Mouse (Mus musculus) liver, embryonic 13.5 days (tissue): ENCODE results near the gene Arhgap1. TPM values are rescaled to one million over a fixed set of nuclear protein-coding genes. Genes with fewer than 3 reads are reported as not detected.
"Not testable (repeated sequence)": the region's sequence is repeated elsewhere in the genome, so short reads cannot be mapped to it uniquely, and the experiment has no call there.

Experiments used
- ATAC-seq: fragments of 200-750 bp; cut with Nextera tagmentation; 2 replicates; pipeline ENCODE4 v1.8.0; 2017; ENCODE audit warnings: low read depth, mild to moderate bottlenecking, moderate number of reproducible peaks, moderate library complexity
- DNase-seq: peaks from one replicate; pipeline ENCODE4 v3.0.0; 2022
- H3K27ac ChIP-seq: fragments of 300-500 bp; sonication (generic); 2 replicates; pipeline ENCODE4 v1.5.1; 2015; ENCODE audit warnings: moderate library complexity, mild to moderate bottlenecking, inconsistent platforms
- H3K27me3 ChIP-seq: fragments of 300-500 bp; sonication (generic); 2 replicates; pipeline ENCODE4 v1.6.1; 2015; ENCODE audit warnings: mild to moderate bottlenecking, inconsistent platforms
- H3K36me3 ChIP-seq: fragments of 300-500 bp; sonication (generic); 2 replicates; pipeline ENCODE4 v1.6.1; 2015; ENCODE audit warnings: mild to moderate bottlenecking, inconsistent platforms
- H3K4me1 ChIP-seq: fragments of 300-500 bp; sonication (generic); replicated peaks from 2 replicates; pipeline ENCODE4 v1.6.1; 2015; ENCODE audit warnings: inconsistent platforms
- H3K4me2 ChIP-seq: fragments of 300-500 bp; sonication (generic); 2 replicates; pipeline ENCODE4 v1.6.1; 2015; ENCODE audit warnings: inconsistent platforms, mild to moderate bottlenecking, moderate library complexity
- H3K4me3 ChIP-seq: fragments of 300-500 bp; sonication (generic); replicated peaks from 2 replicates; pipeline ENCODE4 v1.5.1; 2015; ENCODE audit warnings: mild to moderate bottlenecking, inconsistent platforms
- H3K9ac ChIP-seq: fragments of 300-500 bp; sonication (generic); 2 replicates; pipeline ENCODE4 v1.6.1; 2015; ENCODE audit warnings: mild to moderate bottlenecking, inconsistent platforms
- H3K9me3 ChIP-seq: fragments of 300-500 bp; sonication (generic); replicated peaks from 2 replicates; pipeline ENCODE4 v1.6.1; 2016; ENCODE audit warnings: inconsistent platforms
- WGBS: fragments of 180-500 bp; shearing (Covaris S2); methylation state at CpG from one replicate; pipeline ENCODE4 v1.1.7; 2015; ENCODE audit not compliant: insufficient replicate concordance; 5-methylcytosine and 5-hydroxymethylcytosine counted together
- polyA plus RNA-seq: library from polyadenylated mRNA; unstranded; fragments of >200 nt; fragmentation: Nextera tagmentation; extraction: Ambion mirVana; gene quantifications from 2 replicates; pipeline ENCODE4 v1.2.1, GENCODE M21; 2015

Gene Arhgap1
- polyA plus RNA-seq, result 42.3 and 50.5 TPM in 2 replicates

GRCm38 (mm10) chr2:91649553-91650359, at the start of gene Arhgap1, which contains the start of gene Zfp408:
Arhgap1 (plus strand) TSS chr2:91649860.
Zfp408 (minus strand) TSS chr2:91649791.
- Histone ChIP-seq H3K4me1 (peaks cover 49% of the 10 kb centered on the region), H3K4me2 (peak within 1 kb of the TSS; percentile 93), H3K9ac (peak within 1 kb of the TSS; percentile 89), H3K4me3 (peak within 1 kb of the TSS; percentile 92), H3K27me3 (no peaks in the 10 kb centered on the region), H3K36me3 (peaks cover 59% of the 10 kb centered on the region), H3K27ac (peak within 1 kb of the TSS; percentile 92), H3K9me3 (no peaks in the 10 kb centered on the region)
- DNase-seq, result peak; percentile 97
- WGBS, result under 1% methylated on average over 44 of the region's 44 CpGs
- ATAC-seq, result peak; percentile 92

GRCm38 (mm10) chr2:91600475-91600874, 49.2 kb upstream of the Arhgap1 start:
- Histone ChIP-seq H3K4me2 (no peak overlapping the region), H3K27me3 (no peaks in the 10 kb centered on the region), H3K27ac (no peak overlapping the region), H3K9me3 (no peaks in the 10 kb centered on the region), H3K36me3 (peaks cover 89% of the 10 kb centered on the region), H3K4me1 (no peaks in the 10 kb centered on the region), H3K4me3 (no peak overlapping the region), H3K9ac (no peak overlapping the region)
- WGBS, result 93% methylated on average over 4 of the region's 4 CpGs
- DNase-seq (no peak), ATAC-seq (no peak)

DNA sequence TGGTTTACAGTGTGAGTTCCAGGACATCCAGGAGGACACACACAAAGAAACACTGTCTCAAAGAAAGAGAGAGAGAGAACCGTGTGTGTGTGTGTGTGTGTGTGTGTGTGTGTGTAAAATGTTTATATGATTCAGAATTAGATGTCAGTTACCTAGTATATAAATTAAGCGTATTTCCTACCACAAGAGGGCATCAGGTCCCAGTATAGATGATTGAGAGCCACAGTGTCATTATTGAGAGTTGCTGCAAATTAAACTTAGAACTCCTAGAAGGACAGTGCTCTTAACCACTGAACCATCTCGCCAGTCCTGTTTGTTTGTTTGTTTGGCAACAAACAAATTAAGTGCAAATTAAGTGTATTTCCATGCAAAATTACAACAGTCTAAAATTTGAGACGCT, 47.3 kb upstream of the Arhgap1 start:
- ATAC-seq, result no peak
- WGBS, result 81% methylated on average over 4 of the region's 4 CpGs
- Histone ChIP-seq H3K4me3 (no peak overlapping the region), H3K4me2 (no peak overlapping the region), H3K36me3 (peaks cover 86% of the 10 kb centered on the region), H3K27me3 (no peaks in the 10 kb centered on the region), H3K4me1 (no peaks in the 10 kb centered on the region), H3K27ac (no peak overlapping the region), H3K9ac (no peak overlapping the region), H3K9me3 (no peaks in the 10 kb centered on the region)
- DNase-seq, result no peak

DNA sequence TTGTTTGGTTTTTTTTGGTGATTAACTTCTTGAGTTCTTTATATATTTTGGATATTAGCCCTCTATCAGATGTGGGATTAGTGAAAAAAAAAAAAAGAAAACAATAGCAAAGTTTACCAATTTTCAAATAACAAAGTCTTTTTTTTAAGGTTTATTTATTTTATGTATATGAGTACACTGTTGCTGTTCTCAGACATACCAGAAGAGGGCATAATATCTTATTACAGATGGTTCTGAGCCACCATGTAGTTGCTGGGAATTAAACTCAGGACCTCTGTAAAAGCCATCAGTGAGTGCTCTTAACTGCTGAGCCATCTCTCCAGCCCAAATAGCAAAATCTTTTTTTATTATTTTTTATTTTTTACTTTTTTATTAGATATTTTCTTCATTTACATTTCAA, 40.3 kb upstream of the Arhgap1 start:
- H3K36me3 ChIP-seq, result peaks cover 77% of the 10 kb centered on the region
- ATAC-seq, H3K9ac ChIP-seq, H3K27me3 ChIP-seq, H3K9me3 ChIP-seq, H3K4me3 ChIP-seq, H3K4me2 ChIP-seq, H3K27ac ChIP-seq, H3K4me1 ChIP-seq, DNase-seq: not testable (repeated sequence)

- Histone ChIP-seq H3K4me2 (no peak overlapping the region), H3K4me3 (no peak overlapping the region), H3K27me3 (no peaks in the 10 kb centered on the region), H3K9ac (no peak overlapping the region), H3K4me1 (no peaks in the 10 kb centered on the region), H3K9me3 (no peaks in the 10 kb centered on the region), H3K27ac (no peak overlapping the region), H3K36me3 (peaks cover 57% of the 10 kb centered on the region)
- DNase-seq (no peak), ATAC-seq (no peak)
- 92% methylated on average over 5 of the region's 5 CpGs for WGBS
Observed at GRCm38 (mm10) chr2:91622356-91622755, 27.3 kb upstream of the Arhgap1 start.

GRCm38 (mm10) chr2:91623366-91623765, 26.3 kb upstream of the Arhgap1 start:
- H3K27ac ChIP-seq, ATAC-seq: not testable (repeated sequence)

GRCm38 (mm10) chr2:91627486-91627885, 22.2 kb upstream of the Arhgap1 start:
- no peak for DNase-seq
- H3K9ac ChIP-seq, result no peak overlapping the region
- ATAC-seq, result no peak
- no peaks in the 10 kb centered on the region for H3K9me3 ChIP-seq
- H3K27ac ChIP-seq, result no peak overlapping the region
- peaks cover 8% of the 10 kb centered on the region; the same call in 1 of the 2 replicates for H3K4me1 ChIP-seq
- H3K4me3 ChIP-seq, result no peak overlapping the region
- no peak overlapping the region for H3K4me2 ChIP-seq
- H3K27me3 ChIP-seq, result no peaks in the 10 kb centered on the region
- peaks cover 8% of the 10 kb centered on the region for H3K36me3 ChIP-seq
- WGBS, result 55% methylated on average over 5 of the region's 5 CpGs

More at GRCm38 (mm10) chr2:91623366-91623765, 26.3 kb upstream of the Arhgap1 start:
- not testable (repeated sequence) for H3K9me3 ChIP-seq, H3K4me3 ChIP-seq, H3K9ac ChIP-seq, H3K4me1 ChIP-seq, H3K4me2 ChIP-seq, H3K27me3 ChIP-seq, DNase-seq
- WGBS, result 88% methylated on average over 7 of the region's 7 CpGs
- peaks cover 47% of the 10 kb centered on the region for H3K36me3 ChIP-seq

- WGBS, result 81% methylated on average over 8 of the region's 8 CpGs
- no peak overlapping the region for H3K27ac ChIP-seq
- H3K27me3 ChIP-seq, result no peaks in the 10 kb centered on the region
- H3K4me1 ChIP-seq, result peaks cover 14% of the 10 kb centered on the region
- H3K4me2 ChIP-seq, result no peak overlapping the region
- no peak overlapping the region for H3K9ac ChIP-seq
- H3K36me3 ChIP-seq, result peaks cover 5% of the 10 kb centered on the region
- ATAC-seq (no peak), DNase-seq (no peak)
- H3K4me3 ChIP-seq, result no peak overlapping the region
- H3K9me3 ChIP-seq, result no peaks in the 10 kb centered on the region
Observed at GRCm38 (mm10) chr2:91628171-91628570, 21.5 kb upstream of the Arhgap1 start.

DNA sequence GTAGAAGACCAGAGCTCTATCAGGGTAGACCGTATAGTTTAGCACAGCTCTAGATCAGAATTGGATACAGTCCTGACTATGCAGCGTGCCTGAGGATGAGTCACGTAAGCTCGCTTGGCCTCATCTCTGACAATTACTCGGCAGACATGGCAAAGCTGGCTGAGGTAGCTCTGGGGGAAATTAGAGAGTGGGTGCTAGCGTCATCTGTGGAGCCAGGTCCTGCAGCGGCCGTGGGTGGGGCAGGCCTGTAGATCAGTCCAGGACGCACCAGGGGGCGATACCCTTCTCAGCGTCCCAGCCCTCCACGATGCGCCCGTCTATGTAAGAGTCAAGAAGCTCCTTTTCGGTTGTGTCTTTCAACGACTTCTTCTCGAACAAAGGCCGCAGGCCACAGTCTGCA, 20.0 kb upstream of the Arhgap1 start:
- H3K9ac ChIP-seq, result no peak overlapping the region
- 75% methylated on average over 18 of the region's 18 CpGs for WGBS
- peaks cover 2% of the 10 kb centered on the region; the same call in 1 of the 2 replicates for H3K36me3 ChIP-seq
- H3K4me2 ChIP-seq, result no peak overlapping the region
- no peak overlapping the region for H3K4me3 ChIP-seq
- DNase-seq (no peak), ATAC-seq (no peak)
- no peaks in the 10 kb centered on the region for H3K9me3 ChIP-seq
- H3K4me1 ChIP-seq, result peaks cover 26% of the 10 kb centered on the region
- H3K27me3 ChIP-seq, result no peaks in the 10 kb centered on the region
- no peak overlapping the region for H3K27ac ChIP-seq

DNA sequence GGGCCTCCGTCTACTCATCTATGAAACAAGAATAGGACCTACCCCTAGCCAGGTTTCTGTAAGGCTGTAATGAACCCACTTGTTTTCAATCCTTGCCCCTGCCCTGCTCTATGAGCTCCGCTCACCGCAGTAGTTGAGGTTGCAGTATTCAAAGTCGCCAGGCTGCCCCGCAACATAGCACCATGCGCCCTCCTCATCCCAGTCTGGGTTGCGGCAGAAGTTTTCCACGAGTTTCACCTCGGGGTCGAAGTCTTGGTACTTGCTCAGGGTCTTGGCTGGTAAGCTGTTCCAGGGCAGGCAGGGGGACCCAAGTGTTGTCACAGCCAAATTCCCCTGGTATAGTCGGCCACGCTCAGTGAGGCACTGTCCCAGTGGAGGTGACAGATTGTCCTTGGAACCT, 19.3 kb upstream of the Arhgap1 start:
- peaks cover 33% of the 10 kb centered on the region for H3K4me1 ChIP-seq

GRCm38 (mm10) chr2:91631826-91632225, 17.8 kb upstream of the Arhgap1 start:
- Histone ChIP-seq H3K4me2 (no peak overlapping the region), H3K9ac (no peak overlapping the region), H3K4me3 (no peak overlapping the region), H3K36me3 (peaks cover 2% of the 10 kb centered on the region; the same call in 1 of the 2 replicates), H3K27ac (no peak overlapping the region), H3K4me1 (peaks cover 47% of the 10 kb centered on the region), H3K27me3 (no peaks in the 10 kb centered on the region), H3K9me3 (no peaks in the 10 kb centered on the region)
- WGBS, result 69% methylated on average over 5 of the region's 5 CpGs
- ATAC-seq (no peak), DNase-seq (no peak)

More for the DNA sequence above, 19.3 kb upstream of the Arhgap1 start:
- H3K9me3 ChIP-seq, result no peaks in the 10 kb centered on the region
- no peak overlapping the region for H3K27ac ChIP-seq
- ATAC-seq (no peak), DNase-seq (no peak)
- H3K4me2 ChIP-seq, result no peak overlapping the region
- no peak overlapping the region for H3K4me3 ChIP-seq
- no peak overlapping the region for H3K9ac ChIP-seq
- peaks cover 2% of the 10 kb centered on the region; the same call in 1 of the 2 replicates for H3K36me3 ChIP-seq
- no peaks in the 10 kb centered on the region for H3K27me3 ChIP-seq
- 82% methylated on average over 12 of the region's 12 CpGs for WGBS

DNA sequence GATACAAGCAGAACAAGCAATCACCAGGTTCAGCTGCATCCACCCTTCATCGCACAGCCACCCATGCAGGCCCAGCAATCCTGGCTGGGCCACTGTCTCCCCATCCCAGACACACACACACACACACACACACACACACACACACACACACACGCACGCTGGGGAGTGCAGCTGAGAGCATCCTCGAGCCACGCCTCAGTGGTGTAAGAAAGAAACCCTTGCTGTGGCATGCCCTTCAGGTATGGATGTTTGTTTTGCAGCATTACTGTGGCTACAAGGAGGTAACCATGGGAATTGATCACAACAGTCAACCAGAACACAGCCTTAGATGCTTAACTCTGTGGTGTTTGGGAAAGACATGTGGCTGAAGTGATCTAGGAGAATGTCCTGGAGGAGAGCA, 17.3 kb upstream of the Arhgap1 start:
- Histone ChIP-seq H3K4me3 (no peak overlapping the region), H3K4me1 (peaks cover 50% of the 10 kb centered on the region), H3K9me3 (no peaks in the 10 kb centered on the region), H3K9ac (no peak overlapping the region), H3K36me3 (peaks cover 2% of the 10 kb centered on the region; the same call in 1 of the 2 replicates), H3K27me3 (no peaks in the 10 kb centered on the region), H3K27ac (no peak overlapping the region), H3K4me2 (0 out of 2 replicates have a peak overlapping the region, but pooled peaks have one; percentile 56)
- 74% methylated on average over 5 of the region's 5 CpGs for WGBS
- no peak for DNase-seq
- ATAC-seq, result no peak
